Mouse (Mus musculus) frontal cortex, postnatal 10 days (tissue): ENCODE data around the gene Gse1.

Source experiments
- DNase-seq, 2 experiments: peaks; one replicate each; pipeline ENCODE4 v3.0.0; 2022; ENCODE audit warnings: low spot score in 2 of 2, mixed read lengths in 1 of 2

Gene Gse1

DNA sequence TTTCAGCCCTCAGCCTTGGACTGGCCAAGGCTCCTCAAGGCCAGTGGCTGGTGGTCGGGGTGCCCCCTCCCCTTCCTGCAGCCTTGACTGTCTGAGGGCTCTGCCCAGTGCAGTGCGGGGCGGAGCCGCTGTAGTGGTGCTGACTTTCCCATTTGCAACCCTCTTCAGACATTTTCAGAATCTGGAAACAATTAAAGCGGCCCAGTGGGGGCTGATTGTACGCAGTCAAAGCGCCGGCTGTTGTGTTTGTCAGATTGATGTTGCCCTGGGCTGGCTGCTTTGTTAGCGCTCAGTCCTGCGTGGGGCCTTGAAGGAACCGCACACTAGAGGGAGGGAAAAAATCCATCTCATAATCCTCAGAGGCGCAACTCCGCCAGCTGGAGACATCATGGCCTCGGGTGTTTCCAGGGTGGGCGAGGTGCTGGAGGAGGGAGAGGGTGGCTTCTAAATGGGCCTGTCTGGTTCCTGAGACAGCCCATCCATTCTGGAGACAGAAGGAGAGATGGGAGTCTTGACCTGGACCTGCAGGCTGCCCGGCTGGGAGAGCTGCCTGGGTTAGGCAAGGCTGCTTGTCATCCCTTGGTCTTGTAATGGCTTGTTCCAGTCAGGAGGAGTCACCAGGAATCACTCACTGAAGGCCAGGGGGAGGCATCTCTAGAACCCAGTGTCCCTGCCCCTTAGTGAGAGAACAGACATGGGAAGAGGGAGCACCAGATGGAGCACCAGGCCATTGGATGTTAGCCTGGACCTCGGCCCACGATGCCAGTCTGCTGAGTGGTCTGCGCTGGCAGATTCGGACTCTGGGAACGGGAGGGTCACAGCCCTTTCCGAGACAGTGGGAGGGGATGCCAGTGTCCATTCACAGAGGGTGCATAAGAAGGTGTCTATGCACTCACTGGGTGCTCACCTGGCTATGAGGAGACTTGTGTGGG is 70.6 kb downstream of the Gse1 start:
- no peak for DNase-seq

DNA sequence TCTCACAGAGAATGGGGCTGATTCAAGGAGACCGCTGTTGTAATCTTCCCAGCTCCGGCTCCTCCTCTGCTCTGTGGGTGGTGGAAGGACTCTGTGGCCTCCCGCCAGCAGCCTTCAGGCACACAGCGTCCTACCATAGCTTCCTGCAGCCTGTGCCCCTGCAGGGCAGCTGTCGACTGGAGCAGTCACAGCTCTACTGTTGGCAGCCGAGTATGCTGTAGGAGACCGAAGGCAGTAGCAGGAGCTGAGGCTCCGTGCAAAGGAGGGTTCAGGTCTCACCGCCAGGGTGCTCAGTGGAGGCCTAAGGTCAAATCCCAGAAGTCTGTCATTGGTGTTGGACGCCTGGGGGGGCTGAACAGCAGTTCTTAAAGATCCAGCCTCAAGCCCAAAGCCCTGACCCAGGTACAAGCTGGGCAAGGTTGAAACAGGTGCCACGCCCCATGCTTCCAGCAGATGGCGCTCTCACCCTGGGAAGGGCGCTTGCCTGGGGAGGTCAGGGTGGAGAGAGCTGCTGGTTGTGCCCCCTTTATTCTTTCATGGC is 72.4 kb downstream of the Gse1 start:
- peak in 1 of 2 experiments; percentile 68 for DNase-seq

DNA sequence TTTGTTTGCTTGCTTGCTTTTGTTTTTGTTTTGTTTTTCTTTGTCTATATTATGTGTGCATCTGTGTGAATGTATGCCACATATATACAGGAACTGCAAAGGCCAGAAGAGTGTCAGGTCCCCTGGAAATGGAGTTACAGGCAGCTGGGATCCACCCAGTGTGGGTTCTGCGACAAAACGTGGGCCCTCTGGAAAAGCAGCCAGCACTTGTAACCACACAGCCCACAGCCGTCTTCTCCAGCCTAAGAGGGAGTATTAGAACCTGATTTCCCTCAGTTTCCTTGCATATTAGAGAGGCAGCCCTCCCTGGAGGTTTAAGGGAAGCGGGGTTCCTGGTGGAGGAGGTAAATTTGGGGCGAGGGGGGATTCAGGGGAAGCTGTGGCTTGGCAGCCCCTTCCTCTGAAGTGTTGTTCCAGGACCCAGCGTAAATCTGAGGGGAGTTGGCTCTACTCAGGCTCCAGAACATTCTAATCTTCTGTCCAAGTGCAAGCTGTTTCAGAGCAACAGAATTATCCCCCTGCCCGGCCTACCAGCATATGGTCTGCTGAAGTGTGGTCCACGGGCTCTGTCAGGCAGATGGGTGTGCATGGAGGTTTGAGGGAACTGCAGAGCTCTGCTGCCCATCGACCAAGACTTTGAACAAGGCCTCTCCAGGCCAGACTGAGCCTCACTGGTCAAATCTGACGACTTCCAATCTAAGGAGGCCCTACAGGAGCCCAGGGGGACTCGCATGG is 74.9 kb downstream of the Gse1 start:
- no peak for DNase-seq

DNA sequence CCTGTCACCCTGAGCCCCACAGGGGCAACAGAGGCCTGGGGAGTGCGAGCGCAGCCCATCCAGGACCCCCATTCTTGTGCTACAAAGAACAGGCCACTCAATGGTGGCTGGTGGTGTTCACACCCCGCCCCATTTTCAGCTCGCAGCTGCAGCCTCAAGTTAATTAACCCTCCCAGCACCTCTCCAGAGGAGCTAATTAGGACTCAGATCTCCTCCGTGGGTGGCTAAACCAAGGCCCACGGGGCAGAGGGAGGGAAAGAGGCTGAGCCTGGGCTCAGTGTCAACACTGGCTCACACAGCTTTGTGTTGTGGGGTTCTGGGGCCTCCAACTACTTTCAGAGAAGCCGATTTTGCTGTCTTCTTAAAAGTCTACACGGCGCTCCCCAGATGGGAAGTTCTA is 75.8 kb downstream of the Gse1 start:
- DNase-seq: no peak

DNA sequence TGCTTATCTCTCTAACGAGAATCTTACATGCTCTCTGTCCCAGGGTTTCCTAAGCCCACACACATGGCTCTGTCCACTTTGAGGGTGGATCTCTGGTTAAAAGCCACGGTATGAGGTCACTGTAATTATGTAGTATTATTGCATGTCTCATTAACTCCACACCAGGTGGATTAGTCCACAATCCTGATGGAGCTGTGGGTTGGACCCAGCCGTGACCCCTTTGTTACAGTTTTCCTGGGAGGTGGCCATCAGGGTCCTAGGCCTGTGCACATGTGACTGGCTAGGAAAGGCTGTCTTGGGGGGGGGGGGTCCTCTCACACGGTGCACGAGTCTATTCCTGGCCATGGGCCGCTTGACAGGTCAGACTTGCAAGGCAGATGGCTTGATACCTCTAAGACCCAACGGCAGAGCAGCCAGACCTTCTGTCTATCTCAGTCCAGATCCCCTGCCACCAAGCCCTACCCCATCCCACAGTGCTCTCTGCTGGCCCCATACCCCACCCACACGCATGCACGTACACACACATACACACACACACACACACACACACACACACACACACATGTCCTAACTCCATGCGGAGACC is 77.6 kb downstream of the Gse1 start:
- DNase-seq: no peak

DNA sequence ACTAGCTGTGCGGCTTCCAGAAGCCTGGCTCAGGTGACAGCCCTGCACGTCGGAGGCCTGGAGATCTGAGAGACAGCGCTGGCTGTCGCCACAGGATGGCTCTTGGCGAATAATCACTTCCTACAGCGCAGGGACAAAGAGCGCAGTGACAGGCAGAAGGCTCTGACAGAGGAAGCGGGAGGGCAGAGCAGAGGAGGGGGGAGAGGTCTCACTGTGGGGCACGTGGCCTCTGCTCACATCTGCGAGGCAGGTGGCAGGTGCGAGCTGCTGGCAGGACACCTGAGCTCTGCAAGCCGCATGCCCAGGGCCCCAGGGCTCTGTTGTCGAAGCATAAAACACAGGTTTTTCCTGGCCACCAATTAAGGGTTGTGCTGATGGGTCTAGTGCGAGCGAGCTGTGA is 78.8 kb downstream of the Gse1 start:
- DNase-seq: no peak

DNA sequence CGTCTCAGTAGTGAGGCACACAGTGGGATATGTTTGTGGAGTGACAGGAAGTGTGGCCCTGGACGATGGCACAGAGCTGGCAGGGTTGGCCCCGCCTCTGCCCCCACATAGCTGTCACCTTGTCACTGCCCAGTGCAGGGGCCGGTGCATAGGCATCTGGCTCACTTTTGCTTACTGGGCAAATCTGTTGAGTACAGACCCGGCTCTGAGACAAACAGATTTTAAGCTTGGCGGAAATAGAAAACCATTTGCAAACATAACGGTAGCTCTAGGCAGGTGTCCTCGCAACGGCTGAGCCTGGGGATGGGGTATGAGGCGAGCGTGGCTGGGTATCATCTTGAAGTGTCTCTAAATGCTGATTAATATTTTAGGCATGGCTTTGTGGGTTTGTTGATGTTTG is 79.3 kb downstream of the Gse1 start:
- no peak for DNase-seq

DNA sequence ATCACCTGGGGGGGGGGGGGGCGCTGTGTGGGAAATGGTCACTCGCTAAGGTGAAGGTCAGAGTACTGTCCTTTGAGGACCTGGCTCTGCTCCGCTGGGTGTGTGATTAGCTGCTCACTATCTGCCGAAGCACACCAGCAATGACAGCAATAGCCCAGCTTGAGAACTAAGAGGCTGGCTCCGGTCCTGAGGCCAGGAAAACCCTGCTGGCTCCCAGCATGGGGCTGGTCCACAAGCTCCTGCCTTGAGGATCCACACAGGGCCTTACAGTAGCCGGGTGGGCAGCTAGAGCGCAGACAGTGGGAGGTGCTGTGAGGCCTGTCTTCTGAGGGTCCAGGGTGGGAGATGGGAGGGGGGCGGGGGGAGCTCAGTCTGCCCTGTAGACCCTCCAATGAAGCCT is 79.9 kb downstream of the Gse1 start:
- DNase-seq: no peak

DNA sequence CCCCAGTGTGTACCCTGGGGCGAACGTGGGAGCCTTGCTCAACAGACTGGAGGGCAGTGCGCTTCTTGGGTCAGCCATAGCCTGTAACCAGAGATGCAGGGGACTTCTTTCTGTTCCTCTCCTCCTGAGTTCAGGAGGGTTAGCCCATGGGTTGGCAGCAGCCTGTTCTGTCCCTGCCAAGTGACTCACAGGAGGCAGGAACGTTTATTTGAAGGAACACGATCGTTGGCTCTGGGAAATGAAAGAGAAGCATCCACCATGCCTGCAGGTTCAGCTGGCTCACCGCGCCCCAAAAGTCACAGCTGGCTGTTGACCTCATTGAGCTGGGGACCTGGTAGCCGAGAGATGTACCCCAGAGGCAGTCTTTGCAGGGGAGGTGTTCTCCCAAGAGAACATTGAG is 80.3 kb downstream of the Gse1 start:
- no peak for DNase-seq

DNA sequence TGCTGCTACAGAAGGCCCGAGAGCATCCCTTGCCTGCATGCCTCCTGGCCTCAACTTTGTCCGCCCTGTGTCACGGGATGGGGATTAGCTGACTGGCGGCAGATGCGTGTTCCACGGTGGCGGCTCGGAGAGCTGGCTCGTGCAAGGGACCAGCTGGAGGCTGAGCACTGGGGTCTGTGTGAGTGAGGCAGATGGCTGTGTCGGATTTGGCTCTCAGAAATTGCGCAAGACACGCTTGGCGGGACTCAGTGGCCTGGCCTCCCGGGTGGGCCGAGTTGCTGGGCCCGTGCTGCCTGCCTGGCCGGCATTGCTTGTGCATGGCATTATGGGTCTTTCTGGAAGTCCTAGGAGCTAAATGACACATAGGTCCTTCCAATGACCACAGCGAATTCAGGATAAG is 81.1 kb downstream of the Gse1 start:
- peak in 1 of 2 experiments; percentile 52 for DNase-seq

DNA sequence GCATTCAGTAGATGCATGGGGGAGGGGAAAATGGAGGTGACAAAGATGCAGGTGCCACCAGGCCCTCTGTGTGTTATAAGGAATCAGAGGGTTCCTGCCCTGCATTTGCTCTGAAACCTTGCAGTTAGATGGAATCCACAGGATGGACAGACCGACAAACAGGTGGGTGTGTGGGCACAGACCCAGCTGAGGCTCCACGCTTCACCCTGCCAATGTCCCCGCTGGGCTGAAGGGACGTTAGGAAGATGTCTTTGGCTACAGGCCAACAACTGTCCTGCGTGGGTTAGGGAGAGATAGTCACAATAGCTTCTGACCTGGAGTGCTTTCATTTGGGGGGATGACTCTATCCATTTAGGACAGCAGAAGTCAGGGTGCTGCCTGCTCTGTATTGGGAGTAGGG is 81.8 kb downstream of the Gse1 start:
- DNase-seq: no peak

DNA sequence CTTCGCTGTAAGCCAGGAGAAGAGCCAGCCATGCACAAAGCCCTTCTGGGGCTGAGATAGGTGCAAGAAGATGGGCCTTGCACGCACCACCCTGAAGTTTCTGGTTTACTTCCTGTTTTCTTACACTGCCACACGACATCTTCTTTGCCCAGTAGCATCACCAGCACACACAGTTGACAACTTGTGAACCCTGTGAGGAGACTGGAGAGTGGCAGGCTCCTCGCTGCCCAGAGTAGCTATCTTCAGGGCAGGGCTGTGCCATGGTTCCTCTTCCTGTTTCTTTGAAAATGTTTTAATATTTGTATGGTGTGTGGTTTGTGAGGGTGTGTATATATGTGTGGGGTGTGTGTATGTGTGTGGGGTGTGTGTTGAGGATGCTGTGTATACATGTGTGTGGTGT is 84.2 kb downstream of the Gse1 start:
- DNase-seq: no peak

DNA sequence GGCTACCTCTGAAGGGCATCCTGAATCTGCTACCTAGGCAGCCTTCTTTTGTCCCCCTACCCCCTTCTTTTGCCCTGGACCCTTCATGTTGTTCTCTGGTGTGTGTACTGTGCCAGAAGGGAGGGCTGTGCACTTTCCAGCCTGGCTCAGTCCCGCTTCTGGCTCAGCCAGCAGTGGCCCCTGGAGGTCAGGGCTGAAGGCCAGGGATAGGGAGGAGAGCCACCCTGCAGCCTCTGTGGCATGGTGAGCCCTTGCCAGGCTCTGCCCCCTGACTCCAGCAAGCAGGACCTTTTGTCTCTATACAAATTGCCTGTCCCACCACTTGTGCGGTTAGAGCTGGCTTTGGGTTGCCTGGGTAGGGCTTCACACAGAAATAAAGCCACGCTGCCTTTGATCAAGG is 85.4 kb downstream of the Gse1 start:
- DNase-seq: no peak

DNA sequence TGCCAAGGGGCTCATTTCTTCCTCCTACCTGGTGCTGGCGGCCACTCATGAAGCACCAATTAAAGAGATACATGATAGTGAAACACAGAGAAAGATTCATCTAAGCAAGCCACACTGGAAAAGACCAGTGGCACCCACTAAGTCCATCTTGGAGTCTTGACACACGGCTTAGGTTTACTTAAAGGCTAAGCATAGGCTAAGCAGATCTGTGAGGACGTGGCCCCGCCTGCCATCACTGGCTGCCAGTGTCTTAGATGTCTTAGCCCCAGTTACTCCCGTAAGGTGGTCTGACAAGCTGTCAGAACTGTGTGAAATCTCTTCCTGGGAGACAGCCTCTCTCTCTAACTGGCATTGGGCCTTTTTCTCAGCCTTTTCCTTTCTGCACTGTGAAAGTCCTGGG is 86.7 kb downstream of the Gse1 start:
- DNase-seq: no peak

DNA sequence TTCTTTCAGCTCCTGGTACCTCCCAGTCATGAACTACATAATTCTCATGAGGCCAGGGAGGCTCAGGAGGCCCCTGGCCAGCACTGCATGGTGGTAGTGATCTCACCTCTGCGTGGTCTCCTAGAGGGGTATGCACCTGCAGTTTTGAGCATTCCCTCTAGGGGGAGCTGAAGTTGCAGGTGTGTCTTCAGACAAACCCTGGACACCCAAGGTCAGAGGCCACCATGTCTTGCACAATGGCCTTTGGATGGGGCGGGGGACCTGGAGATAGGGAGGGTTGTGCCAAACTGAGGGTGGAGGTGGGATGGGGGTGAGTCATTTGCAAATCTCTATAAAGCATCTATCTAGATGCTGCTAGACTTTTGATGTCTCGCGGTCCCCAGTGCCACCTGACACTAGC is 87.4 kb downstream of the Gse1 start:
- DNase-seq: no peak

DNA sequence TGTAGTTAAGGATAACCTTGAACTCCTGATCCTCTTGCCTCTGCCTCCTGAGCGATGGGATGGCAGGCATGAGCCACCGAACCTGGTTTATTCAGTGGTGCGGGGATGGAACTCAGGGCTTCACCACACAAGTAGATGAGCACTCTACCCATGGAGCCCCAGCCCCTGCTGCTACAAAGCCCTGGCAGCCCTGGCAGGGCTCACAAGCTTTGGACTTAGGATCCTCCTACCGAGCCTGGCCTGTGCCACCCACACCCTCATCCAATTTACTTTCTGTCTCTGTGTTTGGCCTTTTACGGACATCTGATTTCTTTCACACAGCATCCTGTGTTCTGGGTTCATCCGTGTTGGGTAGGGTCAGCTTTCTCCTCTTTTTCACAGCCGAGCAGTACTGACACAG is 88.5 kb downstream of the Gse1 start:
- no peak for DNase-seq

DNA sequence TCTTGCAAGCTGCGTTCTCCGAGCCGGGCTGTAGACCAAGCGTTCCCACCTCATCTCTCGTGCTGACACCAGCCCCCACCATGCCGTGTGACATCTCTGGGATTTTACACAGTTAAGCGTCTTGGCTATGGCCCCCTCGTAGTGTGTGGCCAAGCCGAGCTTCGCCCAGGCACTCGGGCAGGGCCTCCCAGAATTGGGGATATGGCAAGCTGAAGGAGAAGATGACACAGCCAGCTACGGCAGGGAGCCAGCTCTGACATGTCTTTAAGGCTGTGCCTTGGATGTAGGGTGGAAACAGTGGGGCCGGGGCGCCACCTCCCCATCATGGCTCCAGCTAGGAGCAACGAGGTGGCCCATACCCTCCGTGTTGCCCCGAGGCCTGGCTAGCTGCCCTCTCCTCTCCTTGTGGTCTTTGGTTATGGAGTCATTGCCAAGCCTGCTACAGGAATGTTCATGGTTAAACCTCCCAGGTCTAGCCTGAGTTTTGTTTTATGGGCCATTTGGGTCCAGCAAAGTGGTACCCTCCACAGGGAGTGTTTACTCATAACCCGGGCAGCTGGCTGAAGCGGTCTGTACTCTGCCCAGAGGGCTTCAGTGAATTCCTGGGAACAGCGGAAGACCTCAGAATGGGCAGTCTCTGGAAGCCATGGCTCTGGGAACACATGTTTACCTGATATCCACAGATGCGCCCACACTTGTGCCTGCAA is 89.0 kb downstream of the Gse1 start:
- no peak for DNase-seq

DNA sequence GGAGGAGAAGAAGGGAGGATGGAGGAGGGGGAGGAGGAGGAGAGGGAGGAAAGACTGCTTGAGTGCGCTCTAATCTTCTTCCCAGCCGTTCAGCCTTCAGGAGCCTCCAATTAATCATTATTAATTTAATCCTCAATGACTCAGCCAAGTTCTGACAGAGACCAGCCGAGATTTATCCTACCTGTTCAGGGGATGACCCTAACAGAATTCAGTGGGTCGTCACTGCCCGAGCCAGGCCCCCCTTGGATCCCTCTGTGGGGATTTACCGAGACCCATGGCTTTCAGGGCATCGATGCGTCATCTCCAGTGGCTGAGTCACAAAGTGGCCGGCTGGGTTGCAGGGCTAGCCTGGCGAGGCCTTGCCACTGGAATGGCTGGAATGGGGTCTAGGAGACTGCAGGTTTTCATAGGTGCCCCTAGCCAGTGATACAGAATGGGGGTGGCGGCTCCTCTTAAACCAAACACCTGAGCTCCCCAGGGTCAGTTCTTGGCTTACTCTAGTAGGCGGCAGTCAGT is 90.3 kb downstream of the Gse1 start:
- no peak for DNase-seq

DNA sequence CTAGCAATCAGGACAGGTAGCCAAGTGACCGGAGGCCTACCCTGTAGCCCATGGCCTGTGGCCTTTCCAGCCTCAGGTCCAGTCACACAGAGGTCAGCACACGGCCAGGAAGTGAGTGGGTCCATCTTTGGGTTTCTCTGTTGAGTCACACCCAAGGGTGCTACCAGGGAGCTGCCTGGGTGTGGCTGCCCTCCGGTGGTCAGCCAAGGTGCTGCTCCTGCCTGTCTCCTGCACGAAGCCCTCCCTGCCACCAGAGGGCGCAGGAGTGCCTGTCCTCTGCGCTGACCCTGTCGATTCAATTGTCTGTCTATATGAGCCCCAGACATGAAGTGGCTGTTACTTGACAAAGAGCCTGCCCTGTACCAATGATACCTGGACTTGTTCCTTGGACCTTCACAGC is 91.2 kb downstream of the Gse1 start:
- peak in 1 of 2 experiments; percentile 60 for DNase-seq

DNA sequence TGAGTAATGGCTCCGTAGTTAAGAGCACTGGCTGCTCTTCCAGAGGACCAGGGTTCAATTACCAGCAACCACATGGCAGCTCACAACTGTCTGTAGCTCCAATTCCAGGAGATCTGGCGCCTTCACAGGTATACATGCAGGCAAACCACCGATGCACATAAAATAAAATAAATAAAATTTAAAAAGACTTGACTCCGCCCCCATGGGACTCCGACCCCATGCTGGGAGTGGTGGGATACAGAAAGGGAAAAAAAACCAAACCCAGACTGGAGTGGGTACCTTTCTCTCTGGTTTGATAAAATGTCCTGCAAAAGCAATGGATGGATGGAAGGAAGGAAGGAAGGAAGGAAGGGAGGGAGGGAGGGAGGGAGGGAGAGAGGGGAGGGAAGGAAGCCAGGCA is 91.9 kb downstream of the Gse1 start:
- DNase-seq: no peak

DNA sequence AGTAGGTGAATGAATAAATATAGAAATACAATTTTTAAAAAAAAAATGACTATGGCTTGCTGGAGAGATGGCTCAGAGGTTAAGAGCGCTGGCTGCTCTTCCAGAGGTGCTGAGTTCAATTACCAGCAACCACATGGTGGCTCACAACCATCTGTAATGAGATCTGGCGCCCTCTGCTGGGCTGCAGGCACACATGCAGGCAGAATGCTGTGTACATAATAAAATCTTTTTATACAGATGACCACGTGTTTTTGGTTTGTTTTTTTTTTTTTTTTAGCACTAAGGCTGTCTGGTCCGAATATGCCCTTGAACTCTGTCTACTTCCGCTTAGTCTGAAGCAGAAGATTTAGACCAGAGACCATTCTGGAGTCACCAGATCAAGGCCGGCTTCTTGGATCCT is 93.5 kb downstream of the Gse1 start:
- no peak for DNase-seq
